Mouse (Mus musculus) lung, postnatal 0 days (tissue): Measurements from ENCODE around the gene Cryba1.

Experiments
- CTCF ChIP-seq: IDR thresholded peaks from 2 replicates; pipeline ENCODE4 v1.5.1; 2016; ENCODE audit warnings: antibody characterized with exemption, mild to moderate bottlenecking
- EP300 ChIP-seq: IDR thresholded peaks from 2 replicates; pipeline ENCODE4 v1.6.1; 2016; ENCODE audit warnings: antibody characterized with exemption, mild to moderate bottlenecking, control low read depth

GRCm38 (mm10) chr11:77728587-77728986 is 3.5 kb upstream of the Cryba1 start:
- no peak for TF ChIP-seq CTCF
- no peak for TF ChIP-seq EP300
